Mouse (Mus musculus): ENCODE results near the gene Fam163a. TPM values are rescaled to one million over a fixed set of nuclear protein-coding genes. Genes with fewer than 3 reads are reported as not detected.

The Fam163a gene
- polyA plus RNA-seq, 1 experiment from 2014 or later = 7.8 TPM

GRCm38 (mm10) chr1:156062193-156062592 is 142.6 kb downstream of the Fam163a start:
- ATAC-seq (replicated peaks; ENCODE audit: low FRiP score, low TSS enrichment, low read depth) (no peak), DNase-seq (ENCODE audit: low spot score) (no peak)
- no peak overlapping the region for H3K4me3 ChIP-seq (ENCODE audit: low read depth, low read length)
- no peaks in the 10 kb centered on the region for H3K27me3 ChIP-seq (replicated peaks; ENCODE audit: control insufficient read depth, insufficient read depth, low read length)
- no peaks in the 10 kb centered on the region for H3K4me1 ChIP-seq (replicated peaks; ENCODE audit: control insufficient read depth, insufficient read depth, low read length)
- no peaks in the 10 kb centered on the region for H3K9me3 ChIP-seq (ENCODE audit: control insufficient read depth, low read length)
- H3K4me2 ChIP-seq (ENCODE audit: low read length) = no peak overlapping the region
- H3K9ac ChIP-seq (ENCODE audit: low read length) = no peak overlapping the region
- WGBS = 85% methylated on average over 4 of the region's 4 CpGs
- H3K36me3 ChIP-seq (ENCODE audit: control insufficient read depth, insufficient read depth, low read length) = peaks cover 71% of the 10 kb centered on the region
- no peak overlapping the region for H3K27ac ChIP-seq (ENCODE audit: low read depth)

- peaks cover 68% of the 10 kb centered on the region for H3K36me3 ChIP-seq (ENCODE audit: control insufficient read depth, insufficient read depth, low read length)
- no peak overlapping the region for H3K9ac ChIP-seq (ENCODE audit: low read length)
- 85% methylated on average over 2 of the region's 2 CpGs for WGBS
- DNase-seq (ENCODE audit: low spot score) = no peak
- H3K27ac ChIP-seq (ENCODE audit: low read depth) = no peak overlapping the region
- no peaks in the 10 kb centered on the region for H3K27me3 ChIP-seq (replicated peaks; ENCODE audit: control insufficient read depth, insufficient read depth, low read length)
- no peak overlapping the region for H3K4me2 ChIP-seq (ENCODE audit: low read length)
- no peaks in the 10 kb centered on the region for H3K9me3 ChIP-seq (ENCODE audit: control insufficient read depth, low read length)
- no peak for ATAC-seq (replicated peaks; ENCODE audit: low FRiP score, low TSS enrichment, low read depth)
- H3K4me3 ChIP-seq (ENCODE audit: low read depth, low read length) = no peak overlapping the region
- H3K4me1 ChIP-seq (replicated peaks; ENCODE audit: control insufficient read depth, insufficient read depth, low read length) = no peaks in the 10 kb centered on the region
Measured at GRCm38 (mm10) chr1:156058207-156058606, 146.6 kb downstream of the Fam163a start.

- Histone ChIP-seq H3K27ac (ENCODE audit: low read depth) (no peak overlapping the region), H3K27me3 (replicated peaks; ENCODE audit: control insufficient read depth, insufficient read depth, low read length) (no peaks in the 10 kb centered on the region), H3K9me3 (ENCODE audit: control insufficient read depth, low read length) (no peaks in the 10 kb centered on the region), H3K36me3 (ENCODE audit: control insufficient read depth, insufficient read depth, low read length) (peaks cover 81% of the 10 kb centered on the region), H3K4me3 (ENCODE audit: low read depth, low read length) (no peak overlapping the region), H3K9ac (ENCODE audit: low read length) (no peak overlapping the region), H3K4me1 (replicated peaks; ENCODE audit: control insufficient read depth, insufficient read depth, low read length) (peaks cover 16% of the 10 kb centered on the region), H3K4me2 (ENCODE audit: low read length) (no peak overlapping the region)
- 90% methylated on average over 3 of the region's 3 CpGs for WGBS
- no peak for ATAC-seq (replicated peaks; ENCODE audit: low FRiP score, low TSS enrichment, low read depth)
- DNase-seq (ENCODE audit: low spot score) = no peak
Measured at GRCm38 (mm10) chr1:156046688-156047087, 158.1 kb downstream of the Fam163a start.

GRCm38 (mm10) chr1:156044211-156044611 is 160.6 kb downstream of the Fam163a start:
- no peak overlapping the region for H3K4me3 ChIP-seq (ENCODE audit: low read depth, low read length)
- H3K4me1 ChIP-seq (replicated peaks; ENCODE audit: control insufficient read depth, insufficient read depth, low read length) = peaks cover 21% of the 10 kb centered on the region
- ATAC-seq (replicated peaks; ENCODE audit: low FRiP score, low TSS enrichment, low read depth) (0 out of 2 replicates have a peak, but pooled peaks have one; percentile 14), DNase-seq (ENCODE audit: low spot score) (no peak)
- H3K27me3 ChIP-seq (replicated peaks; ENCODE audit: control insufficient read depth, insufficient read depth, low read length) = no peaks in the 10 kb centered on the region
- H3K4me2 ChIP-seq (ENCODE audit: low read length) = no peak overlapping the region
- H3K27ac ChIP-seq (ENCODE audit: low read depth) = no peak overlapping the region
- peaks cover 57% of the 10 kb centered on the region for H3K36me3 ChIP-seq (ENCODE audit: control insufficient read depth, insufficient read depth, low read length)
- WGBS = 55% methylated on average over 5 of the region's 5 CpGs
- H3K9me3 ChIP-seq (ENCODE audit: control insufficient read depth, low read length) = no peaks in the 10 kb centered on the region
- no peak overlapping the region for H3K9ac ChIP-seq (ENCODE audit: low read length)

GRCm38 (mm10) chr1:156043027-156043426 is 161.8 kb downstream of the Fam163a start:
- peak overlapping the region; percentile 85 for H3K4me2 ChIP-seq (ENCODE audit: low read length)
- H3K27ac ChIP-seq (ENCODE audit: low read depth) = no peak overlapping the region
- no peak overlapping the region for H3K4me3 ChIP-seq (ENCODE audit: low read depth, low read length)
- peaks cover 21% of the 10 kb centered on the region for H3K4me1 ChIP-seq (replicated peaks; ENCODE audit: control insufficient read depth, insufficient read depth, low read length)
- peaks cover 46% of the 10 kb centered on the region for H3K36me3 ChIP-seq (ENCODE audit: control insufficient read depth, insufficient read depth, low read length)
- 16% methylated on average over 4 of the region's 4 CpGs for WGBS
- H3K27me3 ChIP-seq (replicated peaks; ENCODE audit: control insufficient read depth, insufficient read depth, low read length) = no peaks in the 10 kb centered on the region
- H3K9me3 ChIP-seq (ENCODE audit: control insufficient read depth, low read length) = no peaks in the 10 kb centered on the region
- no peak for ATAC-seq (replicated peaks; ENCODE audit: low FRiP score, low TSS enrichment, low read depth)
- H3K9ac ChIP-seq (ENCODE audit: low read length) = no peak overlapping the region
- DNase-seq (ENCODE audit: low spot score) = peak; percentile 68

- H3K9ac ChIP-seq (ENCODE audit: low read length) = no peak overlapping the region
- WGBS = 72% methylated on average over 5 of the region's 5 CpGs
- peak overlapping the region; percentile 85 for H3K4me2 ChIP-seq (ENCODE audit: low read length)
- DNase-seq (ENCODE audit: low spot score) (no peak), ATAC-seq (replicated peaks; ENCODE audit: low FRiP score, low TSS enrichment, low read depth) (no peak)
- H3K27ac ChIP-seq (ENCODE audit: low read depth) = no peak overlapping the region
- H3K4me3 ChIP-seq (ENCODE audit: low read depth, low read length) = peak overlapping the region; percentile 87
- no peaks in the 10 kb centered on the region for H3K27me3 ChIP-seq (replicated peaks; ENCODE audit: control insufficient read depth, insufficient read depth, low read length)
- H3K4me1 ChIP-seq (replicated peaks; ENCODE audit: control insufficient read depth, insufficient read depth, low read length) = peaks cover 22% of the 10 kb centered on the region
- peaks cover 41% of the 10 kb centered on the region for H3K36me3 ChIP-seq (ENCODE audit: control insufficient read depth, insufficient read depth, low read length)
- no peaks in the 10 kb centered on the region for H3K9me3 ChIP-seq (ENCODE audit: control insufficient read depth, low read length)
Measured at GRCm38 (mm10) chr1:156042481-156042880, 162.3 kb downstream of the Fam163a start.

GRCm38 (mm10) chr1:156041451-156042241 is 163.2 kb downstream of the Fam163a start:
- no peak for DNase-seq (ENCODE audit: low spot score)
- H3K4me3 ChIP-seq (ENCODE audit: low read depth, low read length) = peak overlapping the region; percentile 87
- H3K4me1 ChIP-seq (replicated peaks; ENCODE audit: control insufficient read depth, insufficient read depth, low read length) = peaks cover 28% of the 10 kb centered on the region
- H3K4me2 ChIP-seq (ENCODE audit: low read length) = peak overlapping the region; percentile 85
- H3K27me3 ChIP-seq (replicated peaks; ENCODE audit: control insufficient read depth, insufficient read depth, low read length) = no peaks in the 10 kb centered on the region
- no peak overlapping the region for H3K27ac ChIP-seq (ENCODE audit: low read depth)
- peaks cover 33% of the 10 kb centered on the region; the same call in 1 of the 2 replicates for H3K36me3 ChIP-seq (ENCODE audit: control insufficient read depth, insufficient read depth, low read length)
- H3K9me3 ChIP-seq (ENCODE audit: control insufficient read depth, low read length) = no peaks in the 10 kb centered on the region
- peak overlapping the region; percentile 68 for H3K9ac ChIP-seq (ENCODE audit: low read length)
- WGBS = 29% methylated on average over 7 of the region's 7 CpGs
- no peak for ATAC-seq (replicated peaks; ENCODE audit: low FRiP score, low TSS enrichment, low read depth)

- Histone ChIP-seq H3K4me1 (replicated peaks; ENCODE audit: control insufficient read depth, insufficient read depth, low read length) (peaks cover 28% of the 10 kb centered on the region), H3K27me3 (replicated peaks; ENCODE audit: control insufficient read depth, insufficient read depth, low read length) (no peaks in the 10 kb centered on the region), H3K9me3 (ENCODE audit: control insufficient read depth, low read length) (no peaks in the 10 kb centered on the region), H3K4me2 (ENCODE audit: low read length) (peak overlapping the region; percentile 85), H3K36me3 (ENCODE audit: control insufficient read depth, insufficient read depth, low read length) (peaks cover 26% of the 10 kb centered on the region; the same call in 1 of the 2 replicates), H3K4me3 (ENCODE audit: low read depth, low read length) (peak overlapping the region; percentile 87), H3K27ac (ENCODE audit: low read depth) (peak overlapping the region; percentile 49), H3K9ac (ENCODE audit: low read length) (peak overlapping the region; percentile 68)
- peak; percentile 81 for ATAC-seq (replicated peaks; ENCODE audit: low FRiP score, low TSS enrichment, low read depth)
- WGBS = 2% methylated on average over 22 of the region's 22 CpGs
- peak; percentile 90 for DNase-seq (ENCODE audit: low spot score)
Measured at GRCm38 (mm10) chr1:156040731-156041401, 164.0 kb downstream of the Fam163a start.

All from intestine, embryonic 14.5 days (tissue).